Mouse (Mus musculus) olfactory bulb, adult 2 months (tissue): Measurements from ENCODE around the gene Ube2cbp.

Experiments used
- CTCF ChIP-seq: fragments of 200-500 bp; IDR thresholded peaks from 2 replicates; pipeline ENCODE4 v1.5.1; 2012; ENCODE audit warnings: low read depth, mild to moderate bottlenecking, low read length, moderate library complexity; ENCODE audit not compliant: insufficient read depth
- POLR2A ChIP-seq: fragments of 200-500 bp; IDR thresholded peaks from 2 replicates; pipeline ENCODE4 v1.6.1; 2012; ENCODE audit warnings: mild to moderate bottlenecking, low read depth, low read length, moderate library complexity; ENCODE audit not compliant: insufficient read depth

DNA sequence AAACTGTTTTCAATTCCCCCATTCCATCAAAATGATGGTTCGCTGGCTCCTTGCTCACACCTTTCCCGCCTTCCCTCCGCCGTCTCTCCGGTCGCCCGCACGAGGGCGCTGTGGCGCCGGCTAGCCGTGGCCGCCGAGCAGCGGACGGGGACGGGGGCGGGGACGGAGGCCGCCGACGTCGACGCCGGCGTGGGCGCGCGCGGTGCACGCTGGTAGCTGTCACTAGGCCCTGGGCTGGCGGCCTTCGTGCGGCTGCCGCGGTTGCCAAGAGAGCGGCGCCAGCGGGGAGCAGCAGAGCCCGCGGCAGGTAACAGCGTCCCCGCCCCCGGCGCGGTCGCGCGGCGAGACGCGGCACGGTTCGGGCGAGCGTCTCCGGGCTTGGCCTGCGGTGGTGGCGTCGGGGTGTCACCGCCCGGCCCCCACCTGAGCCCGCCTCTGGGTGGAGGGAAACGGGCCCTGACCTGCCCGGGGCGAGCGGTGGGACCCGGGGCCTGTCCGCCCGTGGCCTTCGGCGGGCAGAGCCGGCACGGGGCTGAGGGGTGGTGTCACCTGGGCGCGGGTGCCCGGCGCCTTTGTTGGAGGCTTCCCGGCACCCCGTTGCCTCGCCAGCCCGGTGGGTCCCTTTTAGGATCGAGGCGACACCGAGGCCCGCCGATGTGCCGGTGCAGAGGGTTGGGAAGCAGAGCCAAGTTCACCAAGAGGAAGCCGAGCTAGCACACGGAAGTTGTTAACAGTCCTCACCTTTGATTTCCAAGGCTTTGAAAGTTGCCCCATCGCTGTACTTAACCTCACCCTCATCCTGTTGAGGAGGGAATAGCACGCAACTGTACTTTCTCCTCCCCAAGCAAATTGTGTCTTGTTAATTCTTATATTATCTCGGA is 2.5 kb upstream of the Ube2cbp start, which contains the start of gene Dop1a:
- TF ChIP-seq POLR2A (peak; percentile 86), CTCF (peak; percentile 91)
